Mouse (Mus musculus) small intestine, adult 2 months (tissue): ENCODE data around the gene Eme2.

Experiments used
- CTCF ChIP-seq: fragments of 200-500 bp; IDR thresholded peaks from 2 replicates; pipeline ENCODE4 v1.5.1; 2012; ENCODE audit warnings: low read depth, mild to moderate bottlenecking, control low read depth, inconsistent platforms, low read length, moderate library complexity, mixed read lengths; ENCODE audit not compliant: insufficient replicate concordance, insufficient read length; ENCODE audit errors: extremely low read depth
- POLR2A ChIP-seq: fragments of 200-500 bp; IDR thresholded peaks from 2 replicates; pipeline ENCODE4 v1.6.1; 2012; ENCODE audit warnings: low read depth, mild to moderate bottlenecking, control low read depth, inconsistent platforms, low read length, moderate library complexity

DNA sequence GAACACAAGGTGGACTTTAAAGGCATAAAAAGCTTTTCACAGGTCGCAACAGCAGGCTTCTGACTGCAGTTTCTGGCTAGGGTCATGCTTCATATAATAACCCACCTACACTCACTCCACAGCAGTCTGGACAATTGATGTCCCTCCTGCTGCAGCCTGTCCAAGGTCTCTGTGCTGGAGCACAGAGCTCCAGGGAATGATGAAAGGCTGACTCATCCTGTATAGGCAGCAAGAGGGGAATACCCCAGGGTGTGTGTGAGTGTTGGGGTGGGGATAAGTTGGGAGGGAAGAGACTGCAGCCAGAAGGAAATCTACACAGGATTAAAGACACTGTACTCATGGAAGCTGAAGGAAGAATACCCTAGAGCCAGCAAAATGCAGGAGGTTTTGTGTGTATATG, 34.6 kb upstream of the Eme2 start:
- TF ChIP-seq CTCF = no peak
- no peak for TF ChIP-seq POLR2A
